Mouse (Mus musculus) CH12.LX (cell line): ENCODE measurements around the gene AU018091.

Experiments used
- BHLHE40 ChIP-seq: IDR thresholded peaks from 2 replicates; pipeline ENCODE4 v1.6.1; 2011; ENCODE audit warnings: mild to moderate bottlenecking, low read depth, low read length, improper control_type of control experiment
- CTCF ChIP-seq, 2 experiments: IDR thresholded peaks in 1 of 2; conservative IDR thresholded peaks in 1 of 2; 2 replicates each; pipeline ENCODE4 v1.5.1; 2011 to 2012; ENCODE audit warnings: low read depth in 2 of 2, low read length in 2 of 2, improper control_type of control experiment in 1 of 2, inconsistent platforms in 1 of 2, mild to moderate bottlenecking in 1 of 2, moderate library complexity in 1 of 2
- EP300 ChIP-seq: IDR thresholded peaks from 2 replicates; pipeline ENCODE4 v1.6.1; 2011; ENCODE audit warnings: low read length, improper control_type of control experiment
- KAT2A ChIP-seq: IDR thresholded peaks from 2 replicates; pipeline ENCODE4 v1.6.1; 2012; ENCODE audit warnings: low read length, improper control_type of control experiment, inconsistent platforms; ENCODE audit not compliant: insufficient replicate concordance
- MAZ ChIP-seq: IDR thresholded peaks from 2 replicates; pipeline ENCODE4 v1.6.1; 2012; ENCODE audit warnings: low read depth, mild to moderate bottlenecking, inconsistent platforms, low read length, improper control_type of control experiment, moderate library complexity

- TF ChIP-seq BHLHE40 (no peak), CTCF (conservative IDR thresholded peaks at IDR 0.05 in 1 of 2, IDR thresholded peaks at IDR 0.05 in 1 of 2; ENCODE audit: low read depth in 2 of 2, low read length in 2 of 2) (no peak), MAZ (no peak), KAT2A (no peak), EP300 (no peak)
Measured at GRCm38 (mm10) chr7:3210605-3211004, 41.6 kb upstream of the AU018091 start.
